Mouse (Mus musculus) frontal cortex, postnatal 25 days (tissue): ENCODE data around the gene Psma6.

Source experiments
- DNase-seq, 2 experiments: peaks; one replicate each; pipeline ENCODE4 v3.0.0; 2022; ENCODE audit warnings: low spot score in 2 of 2

Psma6 gene

GRCm38 (mm10) chr12:55463992-55464845, 80.2 kb downstream of the Psma6 start:
- no peak for DNase-seq

- no peak for DNase-seq
Observed at GRCm38 (mm10) chr12:55464846-55465361, 80.9 kb downstream of the Psma6 start.

DNA sequence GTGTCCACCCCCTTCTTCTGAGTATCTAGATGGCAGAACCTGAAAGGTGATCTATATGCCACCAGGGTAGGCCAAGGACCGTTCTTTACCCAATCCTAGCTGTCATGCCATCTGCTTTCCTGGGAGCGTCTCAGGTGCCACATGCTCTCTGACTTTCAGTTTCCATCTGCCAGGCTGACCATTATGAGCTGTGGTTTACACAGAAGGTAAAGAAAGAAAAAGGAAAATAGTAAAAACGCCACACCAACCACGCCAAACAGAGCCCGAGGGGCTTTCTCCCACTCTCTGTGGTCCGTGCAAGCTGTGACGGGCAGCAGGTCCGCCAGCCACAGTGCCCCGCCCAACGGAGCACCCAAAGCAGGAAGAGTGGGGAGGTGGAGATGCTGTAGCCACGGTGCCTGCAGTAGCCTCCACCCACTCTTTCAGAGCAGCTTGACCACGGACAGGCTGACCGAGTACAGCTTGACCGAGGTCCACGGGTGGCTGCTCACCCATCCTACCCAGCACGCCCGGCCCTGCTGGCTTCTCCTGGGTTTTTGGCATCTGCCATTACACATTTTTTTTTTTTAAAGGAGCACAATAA, 81.5 kb downstream of the Psma6 start:
- DNase-seq, result no peak

- DNase-seq, result no peak
Observed at GRCm38 (mm10) chr12:55466088-55466701, 82.2 kb downstream of the Psma6 start.

DNA sequence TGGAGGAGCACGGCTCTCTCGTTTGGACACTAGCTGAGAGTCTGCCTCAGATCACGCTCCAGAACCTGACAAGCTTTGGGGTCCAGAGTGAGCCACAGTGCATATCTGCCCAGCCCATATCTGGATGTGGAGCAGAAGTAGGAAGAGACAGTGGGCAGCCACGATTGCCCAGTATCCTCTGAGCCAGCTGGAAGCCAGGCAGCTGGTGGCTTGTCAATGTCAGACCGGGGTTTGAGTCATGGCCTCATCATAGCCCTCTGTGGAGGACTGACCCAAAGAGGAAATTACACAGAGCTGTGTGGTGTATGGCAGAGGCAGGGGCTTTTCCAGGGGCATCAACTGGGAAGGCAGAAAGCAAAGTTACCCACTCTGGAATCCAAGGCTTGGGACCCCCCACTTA, 82.8 kb downstream of the Psma6 start:
- no peak for DNase-seq

DNA sequence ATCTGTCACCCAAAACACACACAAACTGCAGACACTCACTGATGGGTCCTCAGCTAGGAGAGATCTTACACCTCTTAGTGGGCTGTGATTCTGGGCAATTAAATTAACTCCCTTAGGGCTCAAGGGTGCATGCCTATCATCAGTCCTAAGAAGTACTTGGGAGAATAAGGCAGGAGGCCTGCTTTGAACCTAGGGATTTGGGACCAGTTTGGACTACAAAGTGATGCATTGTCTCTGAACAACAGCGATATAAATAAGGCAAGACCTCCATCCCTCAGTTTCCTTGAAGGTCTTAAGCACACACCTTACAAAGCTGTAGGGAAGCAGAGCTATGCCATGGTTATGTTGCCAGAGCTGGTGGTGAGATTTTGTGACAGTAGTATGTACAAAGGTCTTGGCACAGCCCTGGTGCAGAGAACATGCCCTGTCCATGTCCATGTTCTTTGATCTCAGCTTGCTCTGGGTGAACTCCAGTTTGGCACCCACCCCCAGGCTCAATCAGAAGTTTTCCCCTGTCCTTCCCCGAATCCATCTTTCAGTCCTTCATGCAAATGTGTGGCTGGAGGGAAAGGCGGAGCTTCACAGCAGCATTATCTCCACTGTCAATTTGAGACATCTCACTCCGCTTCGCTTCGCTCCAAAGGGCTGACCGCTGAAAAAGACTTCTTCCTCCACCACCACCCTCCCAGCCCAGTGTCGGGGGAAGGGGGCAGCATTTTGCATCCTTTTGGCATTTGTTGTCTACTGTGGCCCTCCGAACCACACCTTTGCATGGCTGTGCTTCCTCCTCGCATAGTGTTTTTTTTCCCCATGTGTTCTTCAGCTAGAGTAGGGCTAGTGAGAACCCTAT, 83.5 kb downstream of the Psma6 start:
- no peak for DNase-seq
